Mouse (Mus musculus): ENCODE measurements around the gene B3gnt3. TPM values are rescaled to one million over a fixed set of nuclear protein-coding genes. Genes with fewer than 3 reads are reported as not detected.

Gene B3gnt3
- polyA plus RNA-seq, 1 experiment, result 0.02 TPM

DNA sequence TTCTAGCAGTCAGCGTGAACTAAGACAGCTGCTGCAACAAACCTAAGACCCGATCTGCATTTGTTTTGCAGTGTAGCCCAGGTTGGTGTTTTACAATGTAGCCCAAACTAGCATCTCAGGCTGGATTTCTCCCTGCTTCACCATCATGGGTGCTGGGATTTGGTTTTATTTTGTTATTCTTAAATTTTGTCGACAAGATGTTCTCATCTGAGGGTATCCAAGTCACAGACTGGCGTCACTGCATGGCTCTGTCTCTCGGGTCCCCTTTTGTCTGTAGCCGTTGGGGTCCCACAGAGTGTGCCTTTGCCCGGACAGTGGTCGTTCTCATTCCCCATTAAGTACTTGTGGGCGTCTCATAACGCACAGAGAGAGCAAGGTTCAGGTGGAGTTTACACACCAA, 16.9 kb downstream of the B3gnt3 start:
- TF ChIP-seq GATA1 (IDR thresholded peaks at IDR 0.05; ENCODE audit: low read length), result no peak

DNA sequence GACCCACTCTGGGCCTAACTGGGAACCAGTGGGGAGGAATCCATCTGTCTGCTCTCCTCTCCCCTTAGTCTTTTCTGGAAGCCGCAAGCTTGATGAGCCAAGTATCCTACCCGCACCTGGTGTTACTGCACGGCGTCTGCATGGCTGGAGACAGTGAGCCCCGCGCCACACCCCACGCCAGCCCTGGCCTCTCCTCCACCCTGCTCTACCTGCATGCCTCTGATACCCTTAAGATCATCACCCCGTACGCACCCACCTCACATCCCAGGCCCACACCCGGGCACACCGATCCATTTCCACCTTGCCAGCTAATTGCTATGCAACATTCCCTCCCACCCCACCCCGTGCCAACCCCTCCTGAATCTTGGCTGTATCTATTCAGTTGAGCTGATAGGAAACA, 18.8 kb downstream of the B3gnt3 start:
- TF ChIP-seq GATA1 (IDR thresholded peaks at IDR 0.05; ENCODE audit: low read length), result no peak

DNA sequence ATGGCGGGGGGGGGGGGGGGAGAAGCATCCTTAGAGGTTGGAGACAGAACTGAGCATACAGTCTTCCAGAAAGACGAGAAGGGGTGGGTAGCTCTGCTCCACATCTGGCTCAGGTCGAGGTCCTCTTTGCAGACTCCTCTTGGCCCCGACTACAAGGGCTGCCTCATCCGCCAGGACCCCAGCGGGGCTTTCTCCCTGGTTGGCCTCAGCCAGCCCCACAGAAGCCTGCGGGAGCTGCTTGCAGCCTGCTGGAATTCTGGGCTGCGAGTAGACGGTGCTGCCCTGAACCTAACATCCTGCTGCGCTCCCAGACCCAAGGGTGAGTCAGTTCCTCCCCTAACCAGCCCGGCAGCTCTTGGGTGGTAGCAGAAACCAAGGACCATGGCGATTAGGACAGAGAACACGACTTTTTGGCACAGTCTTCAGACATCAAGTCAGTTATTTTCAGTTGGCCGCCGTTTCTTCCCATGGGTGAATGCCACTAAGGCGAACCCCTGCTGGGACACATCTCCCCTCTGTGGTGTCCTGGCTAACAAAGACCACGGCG, 20.1 kb downstream of the B3gnt3 start:
- no peak for TF ChIP-seq GATA1 (IDR thresholded peaks at IDR 0.05; ENCODE audit: low read length)

DNA sequence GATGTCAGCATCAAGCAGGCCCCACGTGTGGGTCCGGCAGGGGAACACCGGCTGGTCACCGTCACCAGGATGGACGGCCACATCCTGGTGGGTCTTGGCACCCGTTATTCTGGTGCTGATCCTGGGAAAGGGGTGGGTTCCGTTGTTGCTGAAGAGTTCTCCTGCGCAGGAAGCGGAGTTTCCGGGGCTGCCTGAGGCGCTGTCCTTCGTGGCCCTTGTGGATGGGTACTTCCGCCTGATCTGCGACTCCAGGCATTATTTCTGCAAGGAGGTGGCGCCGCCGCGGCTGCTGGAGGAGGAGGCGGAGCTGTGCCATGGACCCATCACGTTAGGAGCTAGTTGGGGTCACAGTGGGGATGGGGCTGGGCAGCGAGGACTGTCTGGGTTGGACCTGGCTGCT, 21.1 kb downstream of the B3gnt3 start:
- no peak for TF ChIP-seq GATA1 (IDR thresholded peaks at IDR 0.05; ENCODE audit: low read length)

DNA sequence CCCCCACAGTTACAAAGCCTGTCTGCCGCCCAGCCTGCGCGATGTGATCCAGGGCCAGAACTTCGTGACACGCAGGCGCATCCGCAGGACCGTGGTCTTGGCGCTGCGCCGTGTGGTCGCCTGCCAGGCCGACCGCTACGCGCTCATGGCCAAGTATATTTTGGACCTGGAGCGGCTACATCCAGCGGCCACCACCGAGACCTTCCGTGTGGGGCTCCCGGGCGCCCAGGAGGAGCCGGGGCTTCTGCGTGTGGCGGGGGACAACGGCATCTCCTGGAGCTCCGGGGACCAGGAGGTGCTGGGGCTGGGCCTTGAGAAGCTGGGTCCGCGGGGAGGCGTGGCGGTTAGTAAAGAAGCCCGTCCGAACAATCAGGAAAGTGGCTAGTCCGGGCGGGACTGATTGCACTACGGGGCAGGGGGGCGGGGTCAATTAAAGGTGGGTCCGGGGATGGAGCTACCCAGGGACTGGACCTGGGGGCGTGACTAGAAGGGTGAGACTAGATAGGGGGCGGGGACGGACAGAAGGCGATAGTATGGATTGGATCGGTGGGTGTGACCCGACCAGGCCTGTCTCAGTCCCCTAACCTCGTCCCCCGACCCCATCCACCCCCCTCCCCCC, 21.9 kb downstream of the B3gnt3 start:
- no peak for TF ChIP-seq GATA1 (IDR thresholded peaks at IDR 0.05; ENCODE audit: low read length)

DNA sequence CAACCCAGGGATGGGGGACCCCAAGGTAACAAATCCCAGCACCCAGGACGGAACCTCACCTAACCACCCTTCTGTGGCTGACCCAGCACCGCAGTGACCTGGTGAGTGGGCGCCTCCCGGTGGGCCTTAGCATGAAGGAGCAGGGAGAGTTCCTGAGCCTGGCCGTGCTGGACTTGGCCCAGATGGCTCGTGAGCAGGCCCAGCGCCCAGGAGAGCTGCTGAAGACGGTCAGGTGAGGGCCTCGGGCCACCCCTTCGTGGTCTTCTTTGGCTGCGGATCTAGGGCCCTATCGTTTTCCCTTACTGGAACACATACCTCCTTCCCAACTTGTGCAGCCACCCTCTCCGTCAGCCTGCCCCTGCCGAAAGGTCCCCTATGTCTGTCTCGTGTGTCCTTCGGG, 22.5 kb downstream of the B3gnt3 start:
- TF ChIP-seq GATA1 (IDR thresholded peaks at IDR 0.05; ENCODE audit: low read length), result no peak

DNA sequence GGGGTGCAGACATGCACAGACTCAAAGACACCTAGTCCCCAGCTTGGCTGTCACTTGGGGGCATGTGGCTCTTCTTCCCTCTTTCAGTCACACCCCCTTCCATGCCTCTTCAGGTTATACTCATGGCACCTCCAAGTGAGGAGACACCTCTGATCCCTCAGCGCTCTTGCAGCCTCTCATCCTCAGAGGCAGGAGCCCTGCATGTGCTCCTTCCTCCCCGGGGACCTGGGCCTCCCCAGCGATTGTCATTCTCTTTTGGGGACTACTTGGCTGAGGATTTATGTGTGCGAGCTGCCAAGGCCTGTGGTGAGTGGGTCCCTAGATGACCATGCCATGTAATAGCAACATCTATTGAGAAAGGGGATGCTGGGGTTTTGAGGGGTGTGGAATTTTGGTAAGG, 23.4 kb downstream of the B3gnt3 start:
- no peak for TF ChIP-seq GATA1 (IDR thresholded peaks at IDR 0.05; ENCODE audit: low read length)

DNA sequence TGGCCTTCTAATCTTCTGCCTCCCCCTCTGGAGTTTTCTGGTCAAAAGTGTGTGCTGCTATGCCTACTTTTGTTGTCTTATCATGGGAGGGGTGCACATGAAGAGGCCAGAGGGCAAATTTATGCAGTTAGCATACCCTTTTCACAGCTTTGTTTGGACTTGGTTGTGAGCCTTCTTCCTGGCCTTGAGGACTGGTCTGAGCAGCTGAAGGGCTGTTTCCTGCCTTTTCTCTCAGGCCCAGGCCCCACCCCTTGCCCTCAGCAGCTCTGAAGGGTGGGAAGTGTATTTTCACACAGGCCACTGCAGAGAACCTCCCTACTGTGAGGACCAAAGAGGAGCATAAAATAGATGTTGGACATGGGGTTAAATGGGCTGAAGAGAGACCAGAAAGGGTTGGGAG, 24.0 kb downstream of the B3gnt3 start:
- TF ChIP-seq GATA1 (IDR thresholded peaks at IDR 0.05; ENCODE audit: low read length), result no peak

DNA sequence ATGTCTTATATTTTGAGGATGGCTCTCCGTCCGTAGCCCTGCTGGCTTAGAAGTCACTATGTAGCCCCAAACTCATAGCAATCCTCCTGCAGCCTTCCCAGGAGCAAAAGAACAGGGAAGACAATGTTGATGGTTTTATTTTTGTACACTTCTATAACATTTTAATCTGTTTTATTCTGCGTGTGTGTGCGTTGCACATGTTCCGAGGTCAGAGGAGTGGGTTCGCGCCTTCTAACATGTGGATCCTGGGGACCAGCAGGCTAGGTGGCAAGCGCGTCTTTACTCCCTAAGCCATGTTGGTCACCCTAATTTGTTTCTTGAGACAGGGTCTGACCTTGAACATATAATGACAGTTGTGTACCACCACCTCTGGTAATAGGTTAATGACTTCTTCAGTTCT, 24.8 kb downstream of the B3gnt3 start:
- TF ChIP-seq GATA1 (IDR thresholded peaks at IDR 0.05; ENCODE audit: low read length), result no peak

DNA sequence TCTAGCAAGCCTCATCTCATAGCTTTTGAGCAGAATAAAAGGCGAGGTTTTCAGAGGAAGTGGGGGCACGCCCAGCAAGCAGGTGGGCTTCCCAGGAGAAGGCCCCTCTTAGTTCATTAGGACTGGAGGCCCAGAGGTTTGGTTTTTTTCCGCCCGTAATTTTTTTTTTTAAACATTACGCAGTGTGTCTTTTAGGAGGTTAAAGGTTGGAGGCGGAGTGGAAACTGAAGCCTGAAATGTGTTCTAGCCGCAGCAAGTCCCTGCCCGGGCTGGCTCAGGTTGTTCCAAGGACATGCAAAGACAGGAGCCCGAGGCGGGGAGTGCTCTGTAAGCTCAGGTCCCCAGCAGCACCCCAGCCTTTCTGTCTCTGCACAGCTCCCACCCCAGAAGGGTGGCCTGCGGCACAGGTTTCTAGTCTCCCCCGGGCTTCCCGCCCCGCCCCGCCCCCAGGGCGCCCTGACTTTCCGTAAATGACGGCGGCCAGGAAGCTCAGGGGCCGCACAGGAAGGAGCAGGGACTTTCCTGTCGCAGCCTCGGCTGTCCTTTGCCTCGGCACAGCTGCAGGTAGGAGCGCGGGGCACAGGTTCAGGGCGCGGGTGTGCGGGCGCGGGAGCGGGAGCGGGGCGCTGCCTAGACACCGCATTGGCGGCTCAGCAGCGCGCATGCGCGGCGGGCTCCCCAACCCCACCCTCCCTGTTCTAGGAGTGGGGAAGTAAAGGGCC, 25.4 kb downstream of the B3gnt3 start, which contains the start of gene Jak3:
Gene Jak3 (plus strand): TSS at position 277 of the 722 bp plus-strand sequence.
- TF ChIP-seq GATA1 (IDR thresholded peaks at IDR 0.05; ENCODE audit: low read length), result no peak

DNA sequence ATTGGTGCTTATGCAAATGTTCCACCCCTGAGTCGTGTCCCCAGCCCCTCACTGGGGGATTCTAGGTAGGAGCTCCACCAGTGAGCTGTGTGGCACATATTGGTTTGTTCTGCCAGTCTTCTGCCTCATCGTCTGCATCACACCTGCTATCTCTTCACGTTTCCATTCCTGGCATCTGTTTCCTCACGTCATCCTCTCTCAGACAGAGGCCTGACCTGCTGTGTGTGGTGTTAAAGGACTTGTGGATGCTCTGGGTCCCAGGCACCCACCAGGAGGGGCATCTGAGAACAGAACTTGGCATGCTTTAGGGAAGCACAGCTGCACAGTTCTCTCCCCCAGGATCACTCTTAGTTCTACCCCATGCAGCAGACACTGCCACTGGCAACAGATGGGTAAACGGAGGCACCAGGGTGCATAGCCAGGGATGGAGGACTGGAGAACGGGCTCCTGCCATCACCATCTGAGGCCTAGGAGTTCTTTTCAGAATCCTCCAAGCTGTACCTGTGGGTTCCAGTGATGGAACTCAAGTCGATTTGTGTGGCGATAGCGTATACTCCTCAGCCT, 26.1 kb downstream of the B3gnt3 start:
- TF ChIP-seq GATA1 (IDR thresholded peaks at IDR 0.05; ENCODE audit: low read length), result no peak

DNA sequence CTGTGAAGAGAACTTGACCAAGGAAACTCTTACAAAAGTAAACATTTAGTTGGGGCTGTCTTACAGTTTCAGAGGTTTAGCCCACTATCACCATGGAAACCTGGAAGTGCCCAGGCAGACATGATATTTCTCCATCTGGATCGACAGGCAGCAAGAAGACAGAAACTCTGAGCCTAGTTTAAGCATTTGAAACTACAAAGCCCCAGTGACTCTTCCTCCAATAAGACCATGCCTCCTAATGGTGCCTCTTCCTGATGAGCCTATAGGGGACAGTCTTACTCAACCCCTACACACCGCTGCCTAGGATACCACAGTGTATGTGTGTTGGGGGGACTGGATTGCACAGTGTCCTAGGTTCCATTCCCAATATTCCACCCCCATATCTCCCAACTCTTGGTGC, 27.5 kb downstream of the B3gnt3 start:
- no peak for TF ChIP-seq GATA1 (IDR thresholded peaks at IDR 0.05; ENCODE audit: low read length)

DNA sequence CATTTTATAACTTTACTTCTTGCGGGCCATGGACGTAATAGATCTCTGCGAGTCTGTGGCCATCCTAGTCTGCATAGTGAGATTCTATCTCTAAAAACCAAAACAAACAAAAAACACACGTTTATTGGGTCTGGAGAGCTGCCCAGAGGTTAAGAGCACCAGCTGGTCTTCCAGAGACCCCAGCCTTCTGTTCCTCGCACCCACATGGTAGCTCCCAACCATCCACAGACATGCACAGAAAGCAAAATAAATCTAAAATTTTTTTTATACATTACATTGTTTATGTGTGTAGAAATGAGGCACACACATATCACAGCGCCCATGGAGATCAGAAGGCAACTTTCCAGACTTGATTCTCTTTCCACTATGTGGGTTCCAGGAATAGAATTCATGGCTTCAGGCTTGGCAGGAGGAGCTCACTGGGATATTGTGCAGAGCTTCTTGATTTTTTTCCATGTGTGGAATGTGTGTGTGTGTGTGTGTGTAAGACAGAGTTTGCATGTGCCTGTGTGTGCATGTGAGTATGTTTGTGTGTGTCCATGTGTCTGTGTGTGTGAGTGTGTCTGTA, 29.3 kb downstream of the B3gnt3 start:
- no peak for TF ChIP-seq GATA1 (IDR thresholded peaks at IDR 0.05; ENCODE audit: low read length)

DNA sequence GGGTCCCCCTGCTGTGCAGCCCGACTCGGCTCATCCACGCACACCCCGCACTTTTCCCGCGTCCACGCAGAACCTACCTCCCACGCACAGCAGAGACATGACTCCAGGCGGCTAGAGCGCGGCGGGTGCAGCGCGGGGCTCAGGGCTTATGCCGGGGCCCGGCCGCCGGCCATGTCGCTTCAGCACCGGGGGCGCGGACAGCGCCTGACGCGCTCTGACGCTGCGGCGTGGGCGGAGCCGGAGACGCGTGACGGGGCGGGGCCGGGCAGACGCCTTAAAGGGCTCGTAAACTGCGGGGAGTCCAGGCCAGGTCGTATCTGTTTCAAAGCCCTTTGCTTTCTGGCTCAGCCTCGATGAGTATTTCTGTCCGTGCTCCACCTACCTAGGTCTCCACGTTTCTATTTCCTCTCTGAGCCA, 30.0 kb downstream of the B3gnt3 start, which contains the start of gene Unc13a:
Gene Unc13a (minus strand): TSS at position 209 of the 417 bp plus-strand sequence.
- TF ChIP-seq GATA1 (IDR thresholded peaks at IDR 0.05; ENCODE audit: low read length), result no peak

DNA sequence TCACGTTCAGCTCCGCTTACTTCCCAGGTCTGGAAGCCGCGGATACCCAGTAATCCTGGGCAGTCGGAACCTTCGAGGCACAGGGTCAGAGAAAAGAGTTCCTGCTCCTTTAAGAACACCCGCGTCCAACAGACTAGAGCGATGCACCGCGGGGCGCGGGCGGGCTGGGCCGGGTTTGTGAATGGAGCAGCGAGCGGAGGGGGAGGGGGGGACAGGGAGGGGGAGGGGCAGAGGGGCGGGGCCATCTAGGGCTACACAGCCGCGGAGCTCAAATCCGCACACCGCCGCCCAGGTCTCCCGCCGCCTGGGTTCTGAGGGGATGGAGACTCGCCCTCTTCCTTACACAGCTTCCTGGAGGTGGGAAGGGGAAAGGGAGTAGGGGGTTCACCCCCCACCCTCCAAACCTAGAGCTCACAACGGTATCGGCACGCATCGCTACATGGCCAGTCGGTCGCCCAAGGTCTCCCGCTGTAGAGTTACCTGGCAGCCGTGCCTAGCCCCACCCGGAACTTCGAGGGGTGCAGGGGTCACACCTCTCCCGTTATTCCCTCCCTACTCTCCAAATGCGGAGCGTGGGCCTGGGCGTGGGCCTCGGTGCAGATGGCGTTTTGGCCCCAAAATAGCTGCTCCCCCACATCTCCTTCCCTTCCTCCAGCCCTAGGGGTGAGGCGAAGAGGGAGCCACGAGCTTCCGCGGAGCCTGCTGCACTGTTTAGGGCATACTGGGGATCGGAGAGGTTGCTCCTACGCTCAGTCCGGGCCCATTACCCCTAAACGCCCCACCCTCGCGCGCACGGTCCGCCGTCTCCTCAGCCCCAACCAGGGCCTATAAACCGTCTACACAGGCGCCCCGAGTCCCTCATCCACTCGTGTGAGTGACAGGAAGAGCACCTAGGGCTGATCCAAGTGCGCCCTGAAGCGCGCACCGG, 30.7 kb downstream of the B3gnt3 start:
- TF ChIP-seq GATA1 (IDR thresholded peaks at IDR 0.05; ENCODE audit: low read length), result no peak

All from G1E-ER4 (cell line).